14 mouse cellular contexts compared by ENCODE assay signal in genomic region chr12:73731093-73731492, GRCm38 (mm10).
DNase-seq lines count a peak whose midpoint lies in the region; ATAC-seq lines count a peak whose summit lies in the region.
"Had no signal": no experiment of that assay in that cellular context is flagged by ENCODE, and none has a peak within 500 bp of the region (broad histone marks: within the 10 kb centered on the region; RNA-seq: fewer than 3 reads in every experiment).

No protein-coding gene starts in this region.

- H3K9me3 ChIP-seq in hindbrain, embryonic 15.5 days, result no peaks in the 10 kb centered on the region
- H3K9me3 ChIP-seq in hindbrain, embryonic 12.5 days (replicated peaks), result no peaks in the 10 kb centered on the region
- no peaks in the 10 kb centered on the region for H3K9me3 ChIP-seq in intestine, embryonic 16.5 days (ENCODE audit: control insufficient read depth, low read length)
- H3K9me3 ChIP-seq: embryonic facial prominence, embryonic 10.5 days; forebrain, embryonic 13.5 days; heart, embryonic 13.5 days had no signal

- no peak overlapping the region for H3K4me3 ChIP-seq in hindbrain, embryonic 15.5 days
- no peak overlapping the region for H3K4me3 ChIP-seq in hindbrain, embryonic 12.5 days
- no peak overlapping the region for H3K4me3 ChIP-seq in intestine, embryonic 16.5 days (ENCODE audit: low read length)
- H3K4me3 ChIP-seq: embryonic facial prominence, embryonic 10.5 days; forebrain, embryonic 13.5 days; heart, adult 2 months; heart, embryonic 13.5 days had no signal

- H3K27me3 ChIP-seq in hindbrain, embryonic 15.5 days, result peaks cover 38% of the 10 kb centered on the region
- peaks cover 79% of the 10 kb centered on the region for H3K27me3 ChIP-seq in hindbrain, embryonic 12.5 days
- no peaks in the 10 kb centered on the region for H3K27me3 ChIP-seq in intestine, embryonic 16.5 days (replicated peaks; ENCODE audit: control insufficient read depth, insufficient read depth, low read length)
- H3K27me3 ChIP-seq: forebrain, embryonic 13.5 days; heart, embryonic 13.5 days had no signal

- H3K9ac ChIP-seq in hindbrain, embryonic 15.5 days, result no peak overlapping the region
- no peak overlapping the region for H3K9ac ChIP-seq in hindbrain, embryonic 12.5 days
- H3K9ac ChIP-seq in intestine, embryonic 16.5 days (ENCODE audit: low read depth, low read length), result no peak overlapping the region
- H3K9ac ChIP-seq: forebrain, embryonic 13.5 days; forebrain, postnatal 0 days; heart, embryonic 13.5 days had no signal

- ATAC-seq in hindbrain, embryonic 15.5 days (ENCODE audit: low FRiP score, low read depth), result no peak
- ATAC-seq in hindbrain, embryonic 12.5 days (ENCODE audit: low FRiP score), result no peak
- ATAC-seq in intestine, embryonic 16.5 days, result 0 out of 2 replicates have a peak, but pooled peaks have one; percentile 46
- ATAC-seq: forebrain, embryonic 13.5 days had no signal

- H3K4me1 ChIP-seq in hindbrain, embryonic 15.5 days (replicated peaks), result peaks cover 17% of the 10 kb centered on the region
- H3K4me1 ChIP-seq in hindbrain, embryonic 12.5 days, result peaks cover 8% of the 10 kb centered on the region; the same call in 1 of the 2 replicates
- H3K4me1 ChIP-seq in intestine, embryonic 16.5 days (ENCODE audit: control insufficient read depth, insufficient read depth, low read length), result peaks cover 3% of the 10 kb centered on the region; the same call in 1 of the 2 replicates

- H3K27ac ChIP-seq in hindbrain, embryonic 15.5 days (replicated peaks), result 0 out of 2 replicates have a peak overlapping the region, but pooled peaks have one; percentile 18
- no peak overlapping the region for H3K27ac ChIP-seq in hindbrain, embryonic 12.5 days
- no peak overlapping the region for H3K27ac ChIP-seq in intestine, embryonic 16.5 days (ENCODE audit: low read length)
- H3K27ac ChIP-seq: embryonic facial prominence, embryonic 10.5 days; forebrain, embryonic 13.5 days; heart, adult 2 months; heart, embryonic 13.5 days had no signal

- peak; percentile 31 for DNase-seq in retina, postnatal 1 day
- DNase-seq in retina, embryonic 14.5 days (ENCODE audit: low spot score), result no peak
- DNase-seq in right cerebral cortex, postnatal 36 days (ENCODE audit: low spot score in 2 of 2), result no peak
- DNase-seq: cerebellum, adult 2 months; gastrocnemius, postnatal 14 days; heart, adult 2 months; heart, postnatal 36 days had no signal

- WGBS in hindbrain, embryonic 15.5 days, result 74% methylated on average over 5 of the region's 5 CpGs
- WGBS in hindbrain, embryonic 12.5 days, result 67% methylated on average over 5 of the region's 5 CpGs
- 78% methylated on average over 5 of the region's 5 CpGs for WGBS in intestine, embryonic 16.5 days

- H3K4me2 ChIP-seq in hindbrain, embryonic 15.5 days, result no peak overlapping the region
- H3K4me2 ChIP-seq in hindbrain, embryonic 12.5 days (replicated peaks), result no peak overlapping the region
- no peak overlapping the region for H3K4me2 ChIP-seq in intestine, embryonic 16.5 days (ENCODE audit: low read depth, low read length)
- H3K4me2 ChIP-seq: forebrain, embryonic 13.5 days; heart, embryonic 13.5 days had no signal

- H3K36me3 ChIP-seq in hindbrain, embryonic 15.5 days, result no peaks in the 10 kb centered on the region
- H3K36me3 ChIP-seq in hindbrain, embryonic 12.5 days, result no peaks in the 10 kb centered on the region
- H3K36me3 ChIP-seq in intestine, embryonic 16.5 days (ENCODE audit: control insufficient read depth, insufficient read depth, low read length), result no peaks in the 10 kb centered on the region
- H3K36me3 ChIP-seq: embryonic facial prominence, embryonic 10.5 days; heart, embryonic 13.5 days had no signal
